Mouse (Mus musculus) heart, adult 2 months (tissue): Measurements from ENCODE around the gene D230025D16Rik.

Experiments used
- CTCF ChIP-seq: fragments of 200-600 bp; IDR thresholded peaks from 2 replicates; pipeline ENCODE4 v1.8.1; 2022; ENCODE audit warnings: antibody characterized with exemption, mild to moderate bottlenecking, moderate library complexity
- POLR2A ChIP-seq: fragments of 200-500 bp; IDR thresholded peaks from 2 replicates; pipeline ENCODE4 v1.6.1; 2011; ENCODE audit warnings: mild to moderate bottlenecking, low read depth, low read length, control low read depth; ENCODE audit not compliant: insufficient read depth

DNA sequence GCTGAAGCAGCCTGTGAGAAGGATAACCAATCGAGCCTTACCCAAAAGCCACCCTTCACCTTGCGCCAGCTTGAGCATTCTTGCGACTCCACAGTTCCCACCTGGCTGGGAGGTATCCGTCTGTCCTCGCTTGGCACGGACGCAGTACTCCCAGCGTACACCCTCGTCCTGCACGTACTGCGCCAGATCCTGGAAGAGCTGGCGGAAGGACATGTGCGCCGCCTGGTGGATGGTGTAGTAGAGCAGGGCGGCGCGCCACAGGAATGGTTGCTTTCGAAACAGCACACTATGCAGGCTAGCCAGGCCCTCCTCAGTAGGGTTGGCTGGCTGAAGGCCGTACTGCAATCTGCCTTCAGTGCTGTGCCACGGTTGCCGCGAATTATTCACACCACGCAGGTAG lies 58.1 kb downstream of the D230025D16Rik start:
- TF ChIP-seq POLR2A (no peak), CTCF (peak; percentile 74)
